Mouse (Mus musculus): ENCODE results near the gene Hip1r.
A peak's percentile ranks its signal among the peaks of the same experiment; 100 is the strongest.
"Not testable (repeated sequence)": the region's sequence is repeated elsewhere in the genome, so short reads cannot be mapped to it uniquely, and the experiment has no call there.

Gene Hip1r

DNA sequence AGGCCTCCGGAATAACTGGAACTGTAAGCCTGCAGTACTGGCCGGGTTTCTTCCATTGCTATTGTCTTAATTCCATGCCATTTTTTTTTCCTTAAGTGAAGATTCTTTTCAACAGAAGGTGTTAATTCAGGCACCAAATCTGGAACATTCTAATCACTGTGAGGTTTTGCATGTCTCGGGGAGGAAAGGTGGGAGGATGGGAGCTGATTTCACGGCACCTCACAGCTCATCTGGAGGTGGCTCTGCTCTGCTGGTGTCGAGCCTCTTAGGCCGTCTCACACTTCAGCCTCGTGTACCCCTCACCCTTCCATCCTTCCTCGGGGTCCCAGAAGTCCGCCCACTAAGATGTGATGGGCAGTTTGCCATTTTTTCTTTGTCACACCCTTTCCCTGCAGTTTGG is 67.7 kb downstream of the Hip1r start:
- DNase-seq = no peak

- peak; percentile 62 for DNase-seq
Measured at GRCm38 (mm10) chr5:124043212-124043978, 70.0 kb downstream of the Hip1r start.

DNA sequence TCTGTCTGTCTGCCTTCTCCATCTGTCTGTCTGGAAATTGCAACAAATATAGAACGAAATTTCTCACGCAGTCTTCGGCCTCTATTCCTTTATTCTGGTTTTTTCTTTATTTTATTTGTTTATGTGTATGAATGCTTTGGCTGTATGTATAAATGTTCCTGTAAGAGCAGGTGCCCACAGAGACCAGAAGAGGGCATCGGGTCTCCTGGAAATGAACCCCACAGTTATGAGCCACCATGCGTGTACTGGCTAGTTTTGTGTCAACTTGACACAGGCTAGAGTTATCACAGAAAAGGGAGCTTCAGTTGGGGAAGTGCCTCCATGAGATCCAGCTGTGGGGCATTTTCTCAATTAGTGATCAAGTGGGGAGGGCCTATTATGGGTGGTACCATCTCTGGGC is 70.6 kb downstream of the Hip1r start:
- DNase-seq = no peak

GRCm38 (mm10) chr5:124045453-124046010 is 72.1 kb downstream of the Hip1r start:
- no peak for DNase-seq

DNA sequence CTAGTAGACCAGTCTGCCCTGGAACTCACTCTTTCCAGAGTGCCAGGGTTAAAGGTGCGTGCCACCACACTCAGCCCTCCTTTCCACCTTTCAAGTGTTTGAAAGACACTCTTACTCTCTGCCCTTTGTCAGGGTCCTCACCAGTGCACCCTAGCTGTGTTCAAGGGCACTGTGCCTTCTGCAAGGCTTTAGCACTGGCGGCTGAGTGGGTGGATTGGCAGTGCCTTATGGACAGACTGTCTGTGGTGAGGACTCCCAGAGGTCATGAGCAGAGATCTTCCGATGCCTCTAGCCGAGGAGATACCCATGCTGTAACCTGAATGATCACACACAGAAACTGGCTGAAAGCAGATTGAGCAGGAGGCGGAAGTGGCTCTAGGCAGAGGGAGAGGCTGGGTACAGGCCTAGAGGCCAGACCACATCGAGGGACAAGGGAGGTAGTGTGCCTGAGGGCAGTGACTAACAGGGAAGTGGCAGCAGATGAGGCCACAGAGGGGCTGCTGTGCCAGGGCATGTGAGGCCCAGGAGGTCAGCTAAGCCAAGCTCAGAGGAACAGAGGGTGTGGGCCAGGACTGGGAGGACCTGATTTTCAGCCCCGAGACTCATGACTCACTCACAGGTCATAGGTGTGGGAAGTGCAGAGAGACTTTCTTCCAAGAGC is 73.4 kb downstream of the Hip1r start:
- DNase-seq = no peak

GRCm38 (mm10) chr5:124049249-124050045 is 76.0 kb downstream of the Hip1r start:
- DNase-seq = no peak

- no peak for DNase-seq
Measured at GRCm38 (mm10) chr5:124050095-124051050, 76.9 kb downstream of the Hip1r start.

DNA sequence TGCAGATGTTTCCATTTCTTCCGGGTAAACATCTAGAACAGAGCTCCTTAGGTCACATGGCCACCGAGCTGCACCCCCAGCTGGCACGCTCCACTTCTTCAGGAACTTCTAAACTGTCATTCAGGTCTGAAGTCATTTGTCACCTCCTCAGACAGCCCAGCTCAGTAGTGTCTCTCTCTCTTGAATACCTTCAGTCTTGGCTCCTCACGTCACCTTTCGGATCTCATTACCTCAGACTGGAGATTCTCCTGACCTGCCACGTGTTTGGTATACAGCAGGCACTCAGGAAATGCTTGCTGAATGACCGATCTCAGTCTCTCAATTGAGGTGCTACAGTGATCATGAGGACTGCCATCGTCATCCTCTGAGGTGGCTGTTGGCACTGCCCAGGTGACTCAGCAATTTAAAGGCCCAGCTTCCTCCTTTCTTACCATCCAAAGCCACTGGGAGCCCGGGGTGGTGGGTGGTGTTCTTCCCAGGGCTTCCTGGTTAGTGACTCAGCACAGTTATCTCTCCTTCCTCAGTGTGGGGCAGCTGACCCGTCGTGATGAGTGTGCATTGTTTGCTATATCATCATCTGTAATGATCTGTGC is 78.6 kb downstream of the Hip1r start:
- DNase-seq = no peak

- not testable (repeated sequence) for DNase-seq
Measured at GRCm38 (mm10) chr5:124052641-124053040, 79.2 kb downstream of the Hip1r start.

All from kidney, postnatal 10 days (tissue).